Mouse (Mus musculus): ENCODE results near the gene Ppp2r3a.

DNA sequence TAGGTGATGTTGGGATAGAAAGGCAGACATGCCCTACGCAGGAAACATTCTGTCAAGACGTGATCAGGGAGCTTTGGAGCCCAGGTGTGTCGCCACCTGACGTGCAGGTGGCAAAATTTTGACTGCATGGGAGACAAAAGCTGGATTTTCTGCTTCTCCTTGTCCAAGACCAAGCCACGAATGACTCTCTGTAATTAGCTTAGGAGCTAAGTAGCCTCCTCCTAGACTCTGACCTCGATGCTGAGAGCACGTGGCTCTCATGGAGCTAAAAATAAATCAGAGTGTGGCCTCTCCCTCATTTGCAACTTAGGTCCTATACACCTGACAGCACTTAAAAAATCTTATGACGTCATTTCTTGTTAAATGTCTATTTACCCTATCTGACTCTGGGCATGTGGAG lies 14.4 kb upstream of the Ppp2r3a start:
- TF ChIP-seq POLR2A (IDR thresholded peaks at IDR 0.05; ENCODE audit: control insufficient read depth, extremely low read depth, insufficient read depth, low read length, poor library complexity), result no peak
- TF ChIP-seq CTCF (IDR thresholded peaks at IDR 0.05; ENCODE audit: borderline replicate concordance, control insufficient read depth, extremely low read depth, insufficient read depth, low read length, poor library complexity), result no peak

Data from thymus, adult 2 months (tissue).